Mouse (Mus musculus) heart, adult 2 months (tissue): ENCODE measurements around the gene Piwil4. TPM values are rescaled to one million over a fixed set of nuclear protein-coding genes. Genes with fewer than 3 reads are reported as not detected.
"Not testable (repeated sequence)": the region's sequence is repeated elsewhere in the genome, so short reads cannot be mapped to it uniquely, and the experiment has no call there.

Source experiments
- DNase-seq, 2 experiments: peaks; one replicate each; pipeline ENCODE4 v3.0.0; 2021
- H3K27ac ChIP-seq: fragments of 200-600 bp; 2 replicates; pipeline ENCODE4 v1.8.1; 2022
- H3K27me3 ChIP-seq: fragments of 200-500 bp; 2 replicates; pipeline ENCODE4 v1.6.1; 2012; ENCODE audit warnings: mild to moderate bottlenecking, low read length, inconsistent platforms, mixed read lengths; ENCODE audit not compliant: control insufficient read depth, insufficient read depth
- H3K36me3 ChIP-seq: fragments of 200-500 bp; 2 replicates; pipeline ENCODE4 v1.6.1; 2012; ENCODE audit warnings: low read length, inconsistent platforms; ENCODE audit not compliant: control insufficient read depth, insufficient read depth
- H3K4me1 ChIP-seq: fragments of 200-500 bp; 2 replicates; pipeline ENCODE4 v1.6.1; 2011; ENCODE audit warnings: low read length; ENCODE audit not compliant: control insufficient read depth, insufficient read depth
- H3K4me3 ChIP-seq: fragments of 200-600 bp; 2 replicates; pipeline ENCODE4 v1.8.1; 2022
- H3K79me2 ChIP-seq: fragments of 200-500 bp; replicated peaks from 2 replicates; pipeline ENCODE4 v1.6.1; 2012; ENCODE audit warnings: mild to moderate bottlenecking, inconsistent platforms, low read length, moderate library complexity, mixed read lengths; ENCODE audit not compliant: control insufficient read depth, insufficient read depth
- H3K9ac ChIP-seq: fragments of 200-500 bp; 2 replicates; pipeline ENCODE4 v1.6.1; 2012; ENCODE audit warnings: low read depth, mild to moderate bottlenecking, control low read depth, inconsistent platforms, low read length, mixed read lengths
- CTCF ChIP-seq: fragments of 200-600 bp; IDR thresholded peaks from 2 replicates; pipeline ENCODE4 v1.8.1; 2022; ENCODE audit warnings: antibody characterized with exemption, mild to moderate bottlenecking, moderate library complexity
- EP300 ChIP-seq: fragments of 200-500 bp; IDR thresholded peaks from 2 replicates; pipeline ENCODE4 v1.6.1; 2011; ENCODE audit warnings: low read depth, low read length, control low read depth; ENCODE audit not compliant: insufficient read depth
- POLR2A ChIP-seq: fragments of 200-500 bp; IDR thresholded peaks from 2 replicates; pipeline ENCODE4 v1.6.1; 2011; ENCODE audit warnings: mild to moderate bottlenecking, low read depth, low read length, control low read depth; ENCODE audit not compliant: insufficient read depth
- WGBS: fragments of 180-500 bp; shearing (Covaris S2); methylation state at CpG from one replicate; pipeline ENCODE4 v1.1.7; 2018; 5-methylcytosine and 5-hydroxymethylcytosine counted together
- intact Hi-C: fragments of 180-260 bp; cut with DNase I; formaldehyde crosslinking; loops from one replicate; pipeline ENCODE4 v1.15.1; 2025
- polyA plus RNA-seq: library from polyadenylated mRNA; depleted of rRNA; stranded (reverse); fragments of >200 nt; gene quantifications from 2 replicates; pipeline ENCODE4 v1.2.3, GENCODE M21; 2012
- total RNA-seq, 2 experiments: library from RNA; stranded (reverse); gene quantifications; 2 replicates each; pipeline ENCODE4 v1.2.3; 2021

The Piwil4 gene
- total and polyA plus RNA-seq, 3 experiments = not detected

DNA sequence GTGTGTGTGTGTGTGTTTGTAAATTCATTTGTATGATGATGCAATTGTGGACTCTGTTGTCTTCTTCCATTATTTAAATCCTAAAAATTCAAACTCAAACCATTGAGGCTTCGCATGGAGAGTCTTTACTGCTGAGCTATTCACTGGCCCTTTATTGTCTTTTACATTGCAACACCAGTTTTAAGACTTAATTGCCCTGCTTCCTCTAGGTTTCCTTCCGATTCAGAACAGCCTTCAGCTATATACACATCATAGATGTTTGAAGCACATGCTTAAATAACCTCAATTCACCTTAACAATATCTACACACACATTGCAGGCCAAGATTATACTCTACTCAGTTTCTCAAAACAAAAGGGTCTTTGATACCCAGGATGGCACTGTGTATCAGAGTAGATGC, 20.1 kb downstream of the Piwil4 start:
- no peaks in the 10 kb centered on the region for H3K79me2 ChIP-seq
- H3K27ac ChIP-seq = no peak overlapping the region
- H3K9ac ChIP-seq = no peak overlapping the region
- H3K4me3 ChIP-seq = no peak overlapping the region
- DNase-seq = no peak
- TF ChIP-seq EP300 (no peak), POLR2A (no peak), CTCF (no peak)
- no peaks in the 10 kb centered on the region for H3K36me3 ChIP-seq
- peaks cover 7% of the 10 kb centered on the region for H3K4me1 ChIP-seq
- intact Hi-C loops = no loop called here
- H3K27me3 ChIP-seq = no peaks in the 10 kb centered on the region
- WGBS = 82% methylated on average over 2 of the region's 2 CpGs

DNA sequence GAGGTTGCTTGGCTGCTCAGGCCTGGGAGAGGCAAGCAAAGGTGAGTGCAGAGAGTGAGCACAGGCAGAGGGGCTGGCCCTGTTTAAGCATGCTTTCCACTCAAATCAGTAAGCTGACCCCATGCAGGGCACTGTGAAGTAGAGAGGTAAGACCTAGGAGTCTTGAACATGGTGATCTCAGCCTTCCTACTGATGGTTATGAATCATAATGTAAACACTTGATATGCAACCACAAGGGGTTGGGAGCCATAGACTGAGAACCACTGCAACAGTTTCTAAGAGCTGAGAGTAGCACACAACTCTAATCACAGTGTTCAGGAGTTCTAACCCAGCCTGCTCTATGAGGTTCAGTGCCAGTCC, 22.2 kb downstream of the Piwil4 start:
- peak overlapping the region; percentile 43 for H3K4me3 ChIP-seq
- peak overlapping the region; percentile 57 for H3K27ac ChIP-seq
- TF ChIP-seq POLR2A (no peak), CTCF (no peak), EP300 (no peak)
- H3K9ac ChIP-seq = peak overlapping the region; percentile 22
- H3K4me1 ChIP-seq = peaks cover 2% of the 10 kb centered on the region; the same call in 1 of the 2 replicates
- H3K36me3 ChIP-seq = no peaks in the 10 kb centered on the region
- intact Hi-C loops = no loop called here
- H3K27me3 ChIP-seq = no peaks in the 10 kb centered on the region
- no peaks in the 10 kb centered on the region for H3K79me2 ChIP-seq
- no peak for DNase-seq

DNA sequence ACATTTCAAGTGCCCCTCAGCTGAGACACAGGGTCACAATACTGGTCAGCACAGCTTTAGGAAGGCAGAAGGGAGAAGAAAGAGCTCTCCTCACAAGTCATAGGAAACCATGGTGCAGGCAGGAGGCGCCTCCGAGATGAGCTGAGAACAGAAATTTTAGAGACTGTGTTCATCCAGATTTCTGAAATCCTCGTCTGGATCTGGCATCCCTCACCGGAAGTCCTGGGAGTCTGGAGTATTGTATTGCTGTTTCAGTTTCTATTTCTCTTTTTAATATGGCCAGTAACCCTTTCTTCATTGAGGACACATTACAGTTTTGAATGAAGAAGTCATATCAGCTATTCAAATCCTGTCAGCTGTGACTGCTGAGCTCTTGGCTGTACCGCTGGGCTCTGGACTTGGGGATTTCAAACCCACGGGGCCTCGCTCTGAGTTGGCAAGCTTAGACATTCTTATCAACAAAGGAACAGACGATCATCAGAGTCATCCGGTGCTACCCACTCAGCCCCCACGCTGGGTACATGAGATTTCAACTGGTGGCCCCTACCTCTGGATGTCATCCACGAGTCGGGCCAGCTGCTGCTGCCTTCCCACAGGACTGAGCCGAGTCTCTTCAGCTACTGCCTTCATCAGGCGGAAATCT, 22.7 kb downstream of the Piwil4 start:
- TF ChIP-seq POLR2A (no peak), CTCF (no peak), EP300 (no peak)
- H3K36me3 ChIP-seq = no peaks in the 10 kb centered on the region
- peaks cover 2% of the 10 kb centered on the region; the same call in 1 of the 2 replicates for H3K4me1 ChIP-seq
- H3K9ac ChIP-seq = peak overlapping the region; percentile 22
- intact Hi-C loops = no loop called here
- peak overlapping the region; percentile 43 for H3K4me3 ChIP-seq
- peak; percentile 32 to 41 for DNase-seq
- WGBS = 14% methylated on average over 14 of the region's 14 CpGs
- no peaks in the 10 kb centered on the region for H3K79me2 ChIP-seq
- no peaks in the 10 kb centered on the region for H3K27me3 ChIP-seq
- peak overlapping the region; percentile 57 for H3K27ac ChIP-seq

- no peaks in the 10 kb centered on the region for H3K79me2 ChIP-seq
- H3K27me3 ChIP-seq = no peaks in the 10 kb centered on the region
- H3K27ac ChIP-seq = no peak overlapping the region
- 87% methylated on average over 15 of the region's 15 CpGs for WGBS
- no peak for TF ChIP-seq POLR2A
- TF ChIP-seq CTCF = no peak
- no peak for TF ChIP-seq EP300
- H3K9ac ChIP-seq = no peak overlapping the region
- no peaks in the 10 kb centered on the region for H3K36me3 ChIP-seq
- peaks cover 2% of the 10 kb centered on the region; the same call in 1 of the 2 replicates for H3K4me1 ChIP-seq
- intact Hi-C loops = no loop called here
- H3K4me3 ChIP-seq = no peak overlapping the region
- DNase-seq = no peak
Measured at GRCm38 (mm10) chr9:14715258-14715657, 25.3 kb downstream of the Piwil4 start.

- 91% methylated on average over 3 of the region's 3 CpGs for WGBS
- DNase-seq = no peak
- no peak overlapping the region for H3K9ac ChIP-seq
- H3K27me3 ChIP-seq = no peaks in the 10 kb centered on the region
- no peaks in the 10 kb centered on the region for H3K36me3 ChIP-seq
- intact Hi-C loops = no loop called here
- TF ChIP-seq CTCF (no peak), POLR2A (no peak), EP300 (no peak)
- H3K79me2 ChIP-seq = no peaks in the 10 kb centered on the region
- no peak overlapping the region for H3K4me3 ChIP-seq
- no peaks in the 10 kb centered on the region for H3K4me1 ChIP-seq
- no peak overlapping the region for H3K27ac ChIP-seq
Measured at GRCm38 (mm10) chr9:14710910-14711309, 29.6 kb downstream of the Piwil4 start.

- DNase-seq = no peak
- no peaks in the 10 kb centered on the region for H3K36me3 ChIP-seq
- no peaks in the 10 kb centered on the region for H3K79me2 ChIP-seq
- H3K27ac ChIP-seq = no peak overlapping the region
- H3K4me1 ChIP-seq = no peaks in the 10 kb centered on the region
- H3K27me3 ChIP-seq = no peaks in the 10 kb centered on the region
- WGBS = 59% methylated on average over 13 of the region's 13 CpGs
- no peak overlapping the region for H3K9ac ChIP-seq
- no peak overlapping the region for H3K4me3 ChIP-seq
- intact Hi-C loops = no loop called here
- TF ChIP-seq EP300 = no peak
- TF ChIP-seq CTCF = no peak
- no peak for TF ChIP-seq POLR2A
Measured at GRCm38 (mm10) chr9:14705321-14706162, 35.0 kb downstream of the Piwil4 start.

DNA sequence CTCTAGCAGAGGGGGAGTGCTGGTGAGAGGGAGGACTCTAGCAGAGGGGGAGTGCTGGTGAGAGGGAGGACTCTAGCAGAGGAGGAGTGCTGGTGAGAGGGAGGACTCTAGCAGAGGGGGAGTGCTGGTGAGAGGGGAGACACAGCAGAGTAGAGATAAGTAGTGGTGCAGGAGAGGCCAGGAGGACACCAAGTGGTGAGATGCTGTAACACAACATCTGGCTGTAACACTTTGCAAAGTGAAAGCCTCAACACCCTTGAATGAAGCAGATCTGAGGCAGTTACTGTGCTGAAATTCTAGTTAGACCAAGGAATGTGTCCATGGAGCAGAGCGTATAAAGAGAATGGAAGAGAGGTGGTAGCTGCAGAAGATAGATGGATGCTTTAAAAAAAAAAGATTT, 39.7 kb downstream of the Piwil4 start:
- H3K36me3 ChIP-seq, H3K9ac ChIP-seq, H3K79me2 ChIP-seq, H3K4me1 ChIP-seq, H3K4me3 ChIP-seq, DNase-seq, intact Hi-C loops, H3K27me3 ChIP-seq, H3K27ac ChIP-seq: not testable (repeated sequence)
- 97% methylated on average over 1 of the region's 1 CpGs for WGBS
